Mouse (Mus musculus) myocyte (in vitro differentiated cells): ENCODE results near the gene Zpbp2. TPM values are rescaled to one million over a fixed set of nuclear protein-coding genes. Genes with fewer than 3 reads are reported as not detected.

Experiments
- H3K27me3 ChIP-seq: one replicate; pipeline ENCODE4 v1.6.1; 2011; ENCODE audit not compliant: control insufficient read depth, insufficient read depth, insufficient read length
- H3K36me3 ChIP-seq: one replicate; pipeline ENCODE4 v1.6.1; 2011; ENCODE audit not compliant: control insufficient read depth, insufficient read depth
- H3K4me2 ChIP-seq: one replicate; pipeline ENCODE4 v1.6.1; 2011; ENCODE audit warnings: low read depth, control low read depth
- H3K4me3 ChIP-seq: one replicate; pipeline ENCODE4 v1.5.1; 2011; ENCODE audit warnings: mild to moderate bottlenecking, control low read depth, moderate library complexity
- H3K79me2 ChIP-seq: one replicate; pipeline ENCODE4 v1.6.1; 2011; ENCODE audit not compliant: control insufficient read depth, insufficient read depth
- H3ac ChIP-seq: one replicate; pipeline ENCODE4 v1.6.1; 2011; ENCODE audit not compliant: control insufficient read depth, insufficient read length
- CEBPB ChIP-seq: IDR thresholded peaks from 2 replicates; pipeline ENCODE4 v1.6.1; 2011; ENCODE audit warnings: mild to moderate bottlenecking, moderate library complexity; ENCODE audit not compliant: poor library complexity, insufficient read depth, severe bottlenecking
- E2F4 ChIP-seq: IDR thresholded peaks from one replicate; pipeline ENCODE4 v1.6.1; 2011; ENCODE audit warnings: mild to moderate bottlenecking, control low read depth, moderate library complexity; ENCODE audit not compliant: insufficient read depth
- MAX ChIP-seq: IDR thresholded peaks from one replicate; pipeline ENCODE4 v1.6.1; 2011; ENCODE audit warnings: low read depth, mild to moderate bottlenecking, control low read depth
- MYOD1 ChIP-seq, 3 experiments: IDR thresholded peaks; one replicate each; pipeline ENCODE4 v1.6.1; 2011; ENCODE audit warnings: control low read depth in 2 of 3, low read depth in 2 of 3, mild to moderate bottlenecking in 2 of 3, moderate library complexity in 1 of 3; ENCODE audit not compliant: insufficient read length in 2 of 3, control insufficient read depth in 1 of 3
- MYOG ChIP-seq, 3 experiments: IDR thresholded peaks; one replicate each; pipeline ENCODE4 v1.6.1; 2011; ENCODE audit warnings: control low read depth in 2 of 3, low read depth in 2 of 3, mild to moderate bottlenecking in 2 of 3; ENCODE audit not compliant: insufficient read length in 2 of 3, control insufficient read depth in 1 of 3, insufficient read depth in 1 of 3
- POLR2A ChIP-seq: IDR thresholded peaks from one replicate; pipeline ENCODE4 v1.6.1; 2011; ENCODE audit warnings: low read depth, mild to moderate bottlenecking, control low read depth, moderate library complexity; ENCODE audit not compliant: insufficient read length
- POLR2AphosphoS2 ChIP-seq: IDR thresholded peaks from one replicate; pipeline ENCODE4 v1.6.1; 2011; ENCODE audit warnings: low read depth, control low read depth; ENCODE audit not compliant: insufficient read length
- REST ChIP-seq: IDR thresholded peaks from one replicate; pipeline ENCODE4 v1.6.1; 2011; ENCODE audit warnings: mild to moderate bottlenecking, control low read depth, moderate library complexity; ENCODE audit not compliant: insufficient read depth, insufficient read length
- SRF ChIP-seq: IDR thresholded peaks from one replicate; pipeline ENCODE4 v1.6.1; 2011; ENCODE audit warnings: low read depth; ENCODE audit not compliant: control insufficient read depth, insufficient read length
- TCF12 ChIP-seq: IDR thresholded peaks from one replicate; pipeline ENCODE4 v1.6.1; 2011; ENCODE audit warnings: mild to moderate bottlenecking, control low read depth; ENCODE audit not compliant: poor library complexity, insufficient read depth, severe bottlenecking
- TCF3 ChIP-seq: IDR thresholded peaks from one replicate; pipeline ENCODE4 v1.6.1; 2011; ENCODE audit warnings: low read depth, control low read depth; ENCODE audit not compliant: insufficient read length
- USF1 ChIP-seq: IDR thresholded peaks from one replicate; pipeline ENCODE4 v1.6.1; 2011; ENCODE audit warnings: low read depth, mild to moderate bottlenecking, control low read depth, moderate library complexity
- polyA plus RNA-seq: library from polyadenylated mRNA; unstranded; fragments of >200 nt; fragmentation: generic; extraction: Trizol; gene quantifications from one replicate; pipeline ENCODE4 v1.2.1, GENCODE M21; 2012; ENCODE audit warnings: missing spikeins

The Zpbp2 gene
- polyA plus RNA-seq, 1 experiment, result not detected

- no peaks in the 10 kb centered on the region for H3K79me2 ChIP-seq
- H3K4me3 ChIP-seq, result no peak overlapping the region
- no peak overlapping the region for H3K4me2 ChIP-seq
- no peak overlapping the region for H3ac ChIP-seq
- no peaks in the 10 kb centered on the region for H3K36me3 ChIP-seq
- TF ChIP-seq MAX (no peak), TCF3 (no peak), POLR2A (no peak), USF1 (no peak), SRF (no peak), MYOD1 (IDR thresholded peaks at IDR 0.05; ENCODE audit: control insufficient read depth in 1 of 3, insufficient read length in 2 of 3, low read depth in 2 of 3) (peak in 2 of 3 experiments; percentile 9 to 47), POLR2AphosphoS2 (no peak), REST (no peak), MYOG (IDR thresholded peaks at IDR 0.05; ENCODE audit: control insufficient read depth in 1 of 3, insufficient read depth in 1 of 3, insufficient read length in 2 of 3, low read depth in 2 of 3) (peak in 1 of 3 experiments; percentile 28), E2F4 (no peak), TCF12 (no peak), CEBPB (no peak)
- H3K27me3 ChIP-seq, result peaks cover 47% of the 10 kb centered on the region
These were observed 44.1 kb downstream of the Zpbp2 start for GRCm38 (mm10) chr11:98595021-98595420.

- H3K79me2 ChIP-seq, result no peaks in the 10 kb centered on the region
- no peak overlapping the region for H3ac ChIP-seq
- TF ChIP-seq TCF12, result peak; percentile 86
- no peak for TF ChIP-seq SRF
- TF ChIP-seq MYOD1 (IDR thresholded peaks at IDR 0.05; ENCODE audit: control insufficient read depth in 1 of 3, insufficient read length in 2 of 3, low read depth in 2 of 3), result peak; percentile 73 to 98 (median 95)
- no peak for TF ChIP-seq MAX
- TF ChIP-seq MYOG (IDR thresholded peaks at IDR 0.05; ENCODE audit: control insufficient read depth in 1 of 3, insufficient read depth in 1 of 3, insufficient read length in 2 of 3, low read depth in 2 of 3), result peak; percentile 89 to 99 (median 96)
- TF ChIP-seq REST, result no peak
- no peak for TF ChIP-seq POLR2AphosphoS2
- TF ChIP-seq TCF3, result peak; percentile 93
- H3K4me2 ChIP-seq, result no peak overlapping the region
- H3K27me3 ChIP-seq, result peaks cover 51% of the 10 kb centered on the region
- H3K36me3 ChIP-seq, result no peaks in the 10 kb centered on the region
- H3K4me3 ChIP-seq, result no peak overlapping the region
These were observed 44.6 kb downstream of the Zpbp2 start for GRCm38 (mm10) chr11:98595473-98595872.

- TF ChIP-seq MAX, result no peak
- no peak for TF ChIP-seq CEBPB
- no peak for TF ChIP-seq POLR2AphosphoS2
- no peak for TF ChIP-seq TCF12
- TF ChIP-seq MYOG (IDR thresholded peaks at IDR 0.05; ENCODE audit: control insufficient read depth in 1 of 3, insufficient read depth in 1 of 3, insufficient read length in 2 of 3, low read depth in 2 of 3), result no peak
- no peak for TF ChIP-seq E2F4
- TF ChIP-seq MYOD1 (IDR thresholded peaks at IDR 0.05; ENCODE audit: control insufficient read depth in 1 of 3, insufficient read length in 2 of 3, low read depth in 2 of 3), result no peak
- TF ChIP-seq SRF, result no peak
- no peak for TF ChIP-seq USF1
- Histone ChIP-seq H3K4me2 (no peak overlapping the region), H3K36me3 (no peaks in the 10 kb centered on the region), H3K27me3 (peaks cover 52% of the 10 kb centered on the region), H3K79me2 (no peaks in the 10 kb centered on the region), H3K4me3 (no peak overlapping the region), H3ac (no peak overlapping the region)
These were observed 45.1 kb downstream of the Zpbp2 start for GRCm38 (mm10) chr11:98595955-98596354.

GRCm38 (mm10) chr11:98597363-98597762 lies 46.5 kb downstream of the Zpbp2 start:
- H3K27me3 ChIP-seq, result peaks cover 58% of the 10 kb centered on the region
- H3K79me2 ChIP-seq, result no peaks in the 10 kb centered on the region
- TF ChIP-seq TCF3 (no peak), TCF12 (no peak), MYOG (IDR thresholded peaks at IDR 0.05; ENCODE audit: control insufficient read depth in 1 of 3, insufficient read depth in 1 of 3, insufficient read length in 2 of 3, low read depth in 2 of 3) (no peak), CEBPB (no peak), POLR2AphosphoS2 (no peak), SRF (no peak), MAX (no peak), USF1 (no peak), E2F4 (no peak)
- no peak overlapping the region for H3ac ChIP-seq
- no peaks in the 10 kb centered on the region for H3K36me3 ChIP-seq
- no peak overlapping the region for H3K4me3 ChIP-seq
- no peak overlapping the region for H3K4me2 ChIP-seq

- Histone ChIP-seq H3ac (no peak within 1 kb of the TSS), H3K27me3 (peaks cover 59% of the 10 kb centered on the region), H3K36me3 (no peaks in the 10 kb centered on the region), H3K79me2 (no peaks in the 10 kb centered on the region), H3K4me3 (no peak within 1 kb of the TSS), H3K4me2 (no peak within 1 kb of the TSS)
- TF ChIP-seq MYOG (IDR thresholded peaks at IDR 0.05; ENCODE audit: control insufficient read depth in 1 of 3, insufficient read depth in 1 of 3, insufficient read length in 2 of 3, low read depth in 2 of 3) (no peak), POLR2AphosphoS2 (no peak), USF1 (no peak), POLR2A (no peak), CEBPB (no peak), MAX (no peak), TCF3 (no peak), E2F4 (no peak), TCF12 (no peak), MYOD1 (IDR thresholded peaks at IDR 0.05; ENCODE audit: control insufficient read depth in 1 of 3, insufficient read length in 2 of 3, low read depth in 2 of 3) (no peak), SRF (no peak), REST (no peak)
These were observed 47.1 kb downstream of the Zpbp2 start, which contains the start of gene Lrrc3c for GRCm38 (mm10) chr11:98597991-98598390. Gene Lrrc3c, plus strand, starts transcription at chr11:98598291.
